ENCODE assay signal across 8 mouse cellular contexts in the genomic region with DNA sequence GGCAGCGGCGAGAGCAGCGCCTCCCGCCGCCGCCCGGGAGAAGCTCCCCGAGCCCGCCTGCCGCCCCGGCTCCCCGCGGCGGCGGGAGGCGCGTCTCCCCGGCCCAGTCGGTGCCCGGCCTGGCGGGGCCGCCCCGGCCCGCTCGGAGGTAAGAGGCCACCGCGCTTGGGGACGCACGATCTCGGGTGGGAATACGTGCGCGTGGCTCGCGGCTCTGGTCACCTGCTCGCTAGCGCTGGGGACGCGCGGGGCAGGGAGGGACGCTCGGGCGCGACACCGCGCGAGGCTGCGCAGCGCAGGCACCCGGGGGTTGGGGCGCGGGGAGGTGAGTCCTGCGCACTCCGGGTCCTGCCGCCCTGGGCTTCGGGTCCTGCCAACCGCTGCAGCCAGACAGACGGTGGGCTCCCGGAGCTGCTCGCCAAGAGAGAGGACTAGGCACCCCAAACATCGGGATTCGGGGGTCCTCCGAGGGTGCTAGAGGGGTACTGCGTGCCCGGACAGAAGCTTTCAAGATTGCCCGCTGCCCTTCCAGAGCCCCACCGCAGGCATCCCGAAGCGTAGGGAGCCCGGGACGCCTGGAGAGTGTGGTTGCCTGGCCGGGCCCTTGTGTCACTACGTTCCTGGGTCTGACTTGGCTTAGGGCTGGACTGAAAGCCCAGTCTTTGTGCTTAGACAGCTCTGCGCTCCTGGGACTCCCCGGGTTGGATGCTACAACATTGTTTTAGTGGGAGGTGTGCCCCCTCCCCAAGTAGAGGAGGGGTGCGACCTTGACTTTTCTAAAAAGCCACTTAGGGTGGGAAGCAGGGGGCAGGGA. TPM values are rescaled to one million over a fixed set of nuclear protein-coding genes. Genes with fewer than 3 reads are reported as not detected.
DNase-seq lines count a peak whose midpoint lies in the region; ATAC-seq and TF ChIP-seq lines count a peak whose summit lies in the region.

No protein-coding gene starts in this region.

- H3K9me3 ChIP-seq in forebrain, embryonic 15.5 days = no peaks in the 10 kb centered on the region
- no peaks in the 10 kb centered on the region for H3K9me3 ChIP-seq in hindbrain, postnatal 0 days (ENCODE audit: low read length)
- no peaks in the 10 kb centered on the region for H3K9me3 ChIP-seq in limb, embryonic 11.5 days (ENCODE audit: control insufficient read depth, low read length)

- peaks cover 3% of the 10 kb centered on the region; the same call in 1 of the 2 replicates for H3K4me1 ChIP-seq in brown adipose tissue, adult 24 weeks (ENCODE audit: control insufficient read depth, insufficient read depth, insufficient read length, low read length)
- peaks cover 25% of the 10 kb centered on the region for H3K4me1 ChIP-seq in forebrain, embryonic 15.5 days
- no peaks in the 10 kb centered on the region; the same call in 1 of the 2 replicates for H3K4me1 ChIP-seq in hindbrain, postnatal 0 days (ENCODE audit: insufficient read depth, low read length)
- H3K4me1 ChIP-seq in limb, embryonic 11.5 days (ENCODE audit: control insufficient read depth, insufficient read depth, low read length) = peaks cover 12% of the 10 kb centered on the region

- H3K9ac ChIP-seq in forebrain, embryonic 15.5 days (replicated peaks) = peak overlapping the region; percentile 44
- peak overlapping the region; percentile 71 for H3K9ac ChIP-seq in hindbrain, postnatal 0 days (replicated peaks; ENCODE audit: low read length)
- peak overlapping the region; percentile 57 for H3K9ac ChIP-seq in limb, embryonic 11.5 days (ENCODE audit: low read length)

- H3K4me3 ChIP-seq in brown adipose tissue, adult 24 weeks (ENCODE audit: insufficient read depth, low read depth, low read length) = peak overlapping the region; percentile 71
- H3K4me3 ChIP-seq in forebrain, embryonic 15.5 days = peak overlapping the region; percentile 84
- H3K4me3 ChIP-seq in hindbrain, postnatal 0 days (ENCODE audit: low read length) = peak overlapping the region; percentile 75
- peak overlapping the region; percentile 56 for H3K4me3 ChIP-seq in limb, embryonic 11.5 days (ENCODE audit: low read depth, low read length)

- H3K27me3 ChIP-seq in forebrain, embryonic 15.5 days = peaks cover 40% of the 10 kb centered on the region
- peaks cover 19% of the 10 kb centered on the region for H3K27me3 ChIP-seq in hindbrain, postnatal 0 days (ENCODE audit: insufficient read depth, low read length)
- H3K27me3 ChIP-seq in limb, embryonic 11.5 days (ENCODE audit: control insufficient read depth, insufficient read depth, low read length) = peaks cover 44% of the 10 kb centered on the region

- H3K4me2 ChIP-seq in forebrain, embryonic 15.5 days (replicated peaks) = peak overlapping the region; percentile 96
- H3K4me2 ChIP-seq in hindbrain, postnatal 0 days (ENCODE audit: low read depth, low read length) = peak overlapping the region; percentile 98
- peak overlapping the region; percentile 98 for H3K4me2 ChIP-seq in limb, embryonic 11.5 days (ENCODE audit: low read depth, severe bottlenecking)

- no peak for TF ChIP-seq CTCF in hindbrain, postnatal 0 days (IDR thresholded peaks at IDR 0.05; ENCODE audit: low read depth)

- WGBS in forebrain, embryonic 15.5 days = under 1% methylated on average over 69 of the region's 76 CpGs
- 2% methylated on average over 63 of the region's 76 CpGs for WGBS in hindbrain, postnatal 0 days
- under 1% methylated on average over 62 of the region's 76 CpGs for WGBS in limb, embryonic 11.5 days

- H3K27ac ChIP-seq in brown adipose tissue, adult 24 weeks (replicated peaks; ENCODE audit: low read depth, low read length) = no peak overlapping the region
- H3K27ac ChIP-seq in forebrain, embryonic 15.5 days (replicated peaks) = no peak overlapping the region
- H3K27ac ChIP-seq in hindbrain, postnatal 0 days = no peak overlapping the region; the same call in 1 of the 2 replicates
- no peak overlapping the region for H3K27ac ChIP-seq in limb, embryonic 11.5 days (replicated peaks; ENCODE audit: low read depth, low read length)

- ATAC-seq in forebrain, embryonic 15.5 days (replicated peaks) = peak; percentile 71
- ATAC-seq in hindbrain, postnatal 0 days = peak; percentile 81
- no peak for ATAC-seq in limb, embryonic 11.5 days (ENCODE audit: insufficient number of reproducible peaks, low FRiP score, low TSS enrichment, low read depth)

- DNase-seq in gastrocnemius, postnatal 10 days = peak; percentile 64
- no peak for DNase-seq in gastrocnemius, adult 8-10 months (ENCODE audit: low spot score in 2 of 2)
- DNase-seq in hindbrain, postnatal 0 days (ENCODE audit: low spot score) = peak; percentile 69
- peak; percentile 60 for DNase-seq in limb, embryonic 11.5 days (ENCODE audit: low spot score)
- peak; percentile 58 for DNase-seq in neural tube, embryonic 10.5 days (ENCODE audit: extremely low spot score, low spot score)
- peak; percentile 69 for DNase-seq in urinary bladder, adult 2 months (ENCODE audit: low spot score)

- H3K36me3 ChIP-seq in forebrain, embryonic 15.5 days = no peaks in the 10 kb centered on the region
- H3K36me3 ChIP-seq in hindbrain, postnatal 0 days (ENCODE audit: insufficient read depth, low read length) = no peaks in the 10 kb centered on the region
- no peaks in the 10 kb centered on the region for H3K36me3 ChIP-seq in limb, embryonic 11.5 days (ENCODE audit: control insufficient read depth, insufficient read depth, low read length)

RNA-seq across cellular contexts. Expression of gene Npas2, which starts 0.5 kb away (rescaled TPM):
- total RNA-seq in gastrocnemius, postnatal 10 days (2021) = 1 to 10 TPM; 3.9 to 4.5 TPM
- 1 to 10 TPM in 1 of 4 experiments, under 1 TPM in 3; 0.10 to 1.5 (median 0.38) TPM for total RNA-seq in gastrocnemius, adult 8-10 months (2022)
- 0.88 and 0.95 TPM in 2 replicates for polyA plus RNA-seq in brown adipose tissue, adult 24 weeks (2012; ENCODE audit: insufficient read depth, insufficient read length, missing spikeins)
- polyA plus RNA-seq in forebrain, embryonic 15.5 days (2015; fragmentation: Nextera tagmentation; extraction: Ambion mirVana) = 0.86 and 0.99 TPM in 2 replicates
- total RNA-seq in hindbrain, postnatal 0 days (2014; rRNA removed) = 2.3 and 2.8 TPM in 2 replicates
- polyA plus RNA-seq in hindbrain, postnatal 0 days (2015; fragmentation: Nextera tagmentation; extraction: Ambion mirVana) = 0.80 and 1.6 TPM in 2 replicates
- polyA plus RNA-seq in limb, embryonic 11.5 days (2014; fragmentation: Nextera tagmentation; extraction: Ambion mirVana) = 0.03 TPM in 1 of 2 replicates, not detected in the other
- polyA plus RNA-seq in urinary bladder, adult 2 months (2012; rRNA removed) = 1.7 and 2.7 TPM in 2 replicates

Comparison
In these comparisons a context has a peak if more than half of its experiments do, and no peak if none do; other contexts are left out.
1. DNase-seq: peak in gastrocnemius, postnatal 10 days (single experiment), hindbrain, postnatal 0 days (single experiment), limb, embryonic 11.5 days (single experiment), neural tube, embryonic 10.5 days (single experiment) and urinary bladder, adult 2 months (single experiment); none in gastrocnemius, adult 8-10 months (0 of 2).
2. Peak in every context shown above with its lines, with median percentiles within 50 percentile points of each other: H3K4me3 ChIP-seq, H3K4me2 ChIP-seq and H3K9ac ChIP-seq.